Mouse (Mus musculus) neural tube, embryonic 13.5 days (tissue): Measurements from ENCODE around the gene Thumpd2. TPM values are rescaled to one million over a fixed set of nuclear protein-coding genes. Genes with fewer than 3 reads are reported as not detected.

Source experiments
- ATAC-seq: fragments of 200-750 bp; cut with Nextera tagmentation; 2 replicates; pipeline ENCODE4 v1.8.0; 2017; ENCODE audit warnings: low read depth, mild to moderate bottlenecking, moderate TSS enrichment, moderate library complexity
- H3K27ac ChIP-seq: fragments of 300-500 bp; sonication (generic); replicated peaks from 2 replicates; pipeline ENCODE4 v1.5.1; 2015; ENCODE audit warnings: moderate library complexity, mild to moderate bottlenecking, inconsistent platforms
- H3K27me3 ChIP-seq: fragments of 300-500 bp; sonication (generic); 2 replicates; pipeline ENCODE4 v1.6.1; 2015; ENCODE audit warnings: mild to moderate bottlenecking, inconsistent platforms
- H3K36me3 ChIP-seq: fragments of 300-500 bp; sonication (generic); 2 replicates; pipeline ENCODE4 v1.6.1; 2015; ENCODE audit warnings: mild to moderate bottlenecking, inconsistent platforms
- H3K4me1 ChIP-seq: fragments of 300-500 bp; sonication (generic); replicated peaks from 2 replicates; pipeline ENCODE4 v1.6.1; 2015; ENCODE audit warnings: inconsistent platforms
- H3K4me2 ChIP-seq: fragments of 300-500 bp; sonication (generic); 2 replicates; pipeline ENCODE4 v1.6.1; 2015; ENCODE audit warnings: inconsistent platforms, mild to moderate bottlenecking, moderate library complexity
- H3K4me3 ChIP-seq: fragments of 300-500 bp; sonication (generic); 2 replicates; pipeline ENCODE4 v1.5.1; 2015; ENCODE audit warnings: mild to moderate bottlenecking, inconsistent platforms
- H3K9ac ChIP-seq: fragments of 300-500 bp; sonication (generic); 2 replicates; pipeline ENCODE4 v1.6.1; 2015; ENCODE audit warnings: moderate library complexity, mild to moderate bottlenecking, inconsistent platforms
- H3K9me3 ChIP-seq: fragments of 300-500 bp; sonication (generic); 2 replicates; pipeline ENCODE4 v1.6.1; 2016; ENCODE audit warnings: inconsistent platforms
- WGBS: fragments of 180-500 bp; shearing (Covaris S2); methylation state at CpG from one replicate; pipeline ENCODE4 v1.1.7; 2015; 5-methylcytosine and 5-hydroxymethylcytosine counted together
- polyA plus RNA-seq: library from polyadenylated mRNA; unstranded; fragments of >200 nt; fragmentation: Nextera tagmentation; extraction: Ambion mirVana; gene quantifications from 2 replicates; pipeline ENCODE4 v1.2.1, GENCODE M21; 2015

The Thumpd2 gene
- polyA plus RNA-seq, 1 experiment from 2014 or later = 9.6 TPM

- H3K9ac ChIP-seq = no peak overlapping the region
- ATAC-seq = peak; percentile 50; the same call in 1 of the 2 replicates
- peaks cover 4% of the 10 kb centered on the region; the same call in 1 of the 2 replicates for H3K4me1 ChIP-seq
- H3K36me3 ChIP-seq = peaks cover 40% of the 10 kb centered on the region
- no peak overlapping the region for H3K27ac ChIP-seq
- no peaks in the 10 kb centered on the region for H3K9me3 ChIP-seq
- H3K4me2 ChIP-seq = no peak overlapping the region
- WGBS = 74% methylated on average over 6 of the region's 6 CpGs
- H3K4me3 ChIP-seq = no peak overlapping the region
- H3K27me3 ChIP-seq = no peaks in the 10 kb centered on the region
Observed at GRCm38 (mm10) chr17:81027331-81027730, 37.6 kb downstream of the Thumpd2 start.

GRCm38 (mm10) chr17:81017132-81017531 is 47.8 kb downstream of the Thumpd2 start:
- H3K9ac ChIP-seq = no peak overlapping the region
- no peaks in the 10 kb centered on the region for H3K9me3 ChIP-seq
- no peak overlapping the region for H3K27ac ChIP-seq
- ATAC-seq = peak; percentile 34; the same call in 1 of the 2 replicates
- no peak overlapping the region for H3K4me3 ChIP-seq
- no peaks in the 10 kb centered on the region for H3K27me3 ChIP-seq
- H3K4me1 ChIP-seq = peaks cover 12% of the 10 kb centered on the region
- WGBS = 41% methylated on average over 1 of the region's 1 CpGs
- no peak overlapping the region for H3K4me2 ChIP-seq
- no peaks in the 10 kb centered on the region for H3K36me3 ChIP-seq

- H3K36me3 ChIP-seq = no peaks in the 10 kb centered on the region
- H3K27me3 ChIP-seq = no peaks in the 10 kb centered on the region
- no peak for ATAC-seq
- no peak overlapping the region for H3K9ac ChIP-seq
- H3K4me1 ChIP-seq = peaks cover 24% of the 10 kb centered on the region
- no peak overlapping the region for H3K27ac ChIP-seq
- H3K4me3 ChIP-seq = no peak overlapping the region
- WGBS = 55% methylated on average over 4 of the region's 4 CpGs
- no peaks in the 10 kb centered on the region for H3K9me3 ChIP-seq
- no peak overlapping the region for H3K4me2 ChIP-seq
Observed at GRCm38 (mm10) chr17:81015814-81016447, 49.0 kb downstream of the Thumpd2 start.

- Histone ChIP-seq H3K4me2 (no peak overlapping the region), H3K27me3 (no peaks in the 10 kb centered on the region), H3K9ac (no peak overlapping the region), H3K4me3 (no peak overlapping the region), H3K36me3 (no peaks in the 10 kb centered on the region), H3K4me1 (peaks cover 42% of the 10 kb centered on the region), H3K9me3 (no peaks in the 10 kb centered on the region), H3K27ac (peak overlapping the region; percentile 61; the same call in 1 of the 2 replicates)
- WGBS = 67% methylated on average over 18 of the region's 18 CpGs
- ATAC-seq = peak; percentile 60; the same call in 1 of the 2 replicates
Observed at GRCm38 (mm10) chr17:81010844-81011685, 53.8 kb downstream of the Thumpd2 start.

- ATAC-seq = no peak
- no peaks in the 10 kb centered on the region for H3K27me3 ChIP-seq
- no peak overlapping the region for H3K4me2 ChIP-seq
- H3K4me3 ChIP-seq = no peak overlapping the region
- no peaks in the 10 kb centered on the region for H3K36me3 ChIP-seq
- H3K9ac ChIP-seq = no peak overlapping the region
- peak overlapping the region; percentile 61 for H3K27ac ChIP-seq
- peaks cover 50% of the 10 kb centered on the region for H3K4me1 ChIP-seq
- no peaks in the 10 kb centered on the region for H3K9me3 ChIP-seq
- WGBS = 47% methylated on average over 3 of the region's 3 CpGs
Observed at GRCm38 (mm10) chr17:81010199-81010598, 54.7 kb downstream of the Thumpd2 start.

GRCm38 (mm10) chr17:81009112-81009511 is 55.8 kb downstream of the Thumpd2 start:
- Histone ChIP-seq H3K27me3 (no peaks in the 10 kb centered on the region), H3K36me3 (no peaks in the 10 kb centered on the region), H3K4me2 (no peak overlapping the region), H3K4me1 (peaks cover 55% of the 10 kb centered on the region), H3K9me3 (no peaks in the 10 kb centered on the region), H3K27ac (no peak overlapping the region), H3K9ac (no peak overlapping the region), H3K4me3 (no peak overlapping the region)
- WGBS = 80% methylated on average over 10 of the region's 10 CpGs
- no peak for ATAC-seq

- Histone ChIP-seq H3K27ac (peak overlapping the region; percentile 46; the same call in 1 of the 2 replicates), H3K36me3 (no peaks in the 10 kb centered on the region), H3K4me3 (no peak overlapping the region), H3K9ac (no peak overlapping the region), H3K27me3 (no peaks in the 10 kb centered on the region), H3K4me1 (peaks cover 44% of the 10 kb centered on the region), H3K9me3 (no peaks in the 10 kb centered on the region), H3K4me2 (no peak overlapping the region)
- peak; percentile 55; the same call in 1 of the 2 replicates for ATAC-seq
- 32% methylated on average over 8 of the region's 8 CpGs for WGBS
Observed at GRCm38 (mm10) chr17:81005292-81005691, 59.6 kb downstream of the Thumpd2 start.

- Histone ChIP-seq H3K4me2 (no peak overlapping the region), H3K9me3 (no peaks in the 10 kb centered on the region), H3K27me3 (no peaks in the 10 kb centered on the region), H3K4me3 (no peak overlapping the region), H3K9ac (no peak overlapping the region), H3K27ac (peak overlapping the region; percentile 46; the same call in 1 of the 2 replicates), H3K4me1 (peaks cover 35% of the 10 kb centered on the region), H3K36me3 (no peaks in the 10 kb centered on the region)
- 87% methylated on average over 11 of the region's 11 CpGs for WGBS
- ATAC-seq = no peak
Observed at GRCm38 (mm10) chr17:81004454-81004853, 60.4 kb downstream of the Thumpd2 start.

- no peak overlapping the region for H3K27ac ChIP-seq
- no peak for ATAC-seq
Observed at GRCm38 (mm10) chr17:81002130-81002529, 62.8 kb downstream of the Thumpd2 start.

GRCm38 (mm10) chr17:81001647-81002046 is 63.2 kb downstream of the Thumpd2 start:
- Histone ChIP-seq H3K4me1 (peaks cover 35% of the 10 kb centered on the region), H3K27me3 (no peaks in the 10 kb centered on the region), H3K36me3 (peaks cover 2% of the 10 kb centered on the region; the same call in 1 of the 2 replicates), H3K4me3 (no peak overlapping the region), H3K9ac (no peak overlapping the region), H3K9me3 (no peaks in the 10 kb centered on the region), H3K4me2 (no peak overlapping the region), H3K27ac (no peak overlapping the region)
- no peak for ATAC-seq
- WGBS = 73% methylated on average over 4 of the region's 4 CpGs

More at GRCm38 (mm10) chr17:81002130-81002529, 62.8 kb downstream of the Thumpd2 start:
- peaks cover 36% of the 10 kb centered on the region for H3K4me1 ChIP-seq
- no peaks in the 10 kb centered on the region for H3K36me3 ChIP-seq
- H3K9me3 ChIP-seq = no peaks in the 10 kb centered on the region
- no peak overlapping the region for H3K4me2 ChIP-seq
- H3K9ac ChIP-seq = no peak overlapping the region
- 84% methylated on average over 5 of the region's 5 CpGs for WGBS
- H3K27me3 ChIP-seq = no peaks in the 10 kb centered on the region
- no peak overlapping the region for H3K4me3 ChIP-seq

- Histone ChIP-seq H3K4me2 (no peak overlapping the region), H3K4me3 (no peak overlapping the region), H3K36me3 (peaks cover 4% of the 10 kb centered on the region; the same call in 1 of the 2 replicates), H3K9me3 (no peaks in the 10 kb centered on the region), H3K9ac (no peak overlapping the region), H3K4me1 (peaks cover 28% of the 10 kb centered on the region), H3K27ac (0 out of 2 replicates have a peak overlapping the region, but pooled peaks have one; percentile 18), H3K27me3 (no peaks in the 10 kb centered on the region)
- 68% methylated on average over 12 of the region's 12 CpGs for WGBS
- no peak for ATAC-seq
Observed at GRCm38 (mm10) chr17:81001010-81001409, 63.9 kb downstream of the Thumpd2 start.

GRCm38 (mm10) chr17:80998958-80999357 is 65.9 kb downstream of the Thumpd2 start:
- no peak overlapping the region for H3K4me2 ChIP-seq
- H3K9me3 ChIP-seq = no peaks in the 10 kb centered on the region
- no peak overlapping the region for H3K4me3 ChIP-seq
- no peak overlapping the region for H3K9ac ChIP-seq
- H3K36me3 ChIP-seq = peaks cover 4% of the 10 kb centered on the region; the same call in 1 of the 2 replicates
- no peak for ATAC-seq
- peaks cover 19% of the 10 kb centered on the region; the same call in 1 of the 2 replicates for H3K4me1 ChIP-seq
- 46% methylated on average over 6 of the region's 6 CpGs for WGBS
- H3K27me3 ChIP-seq = no peaks in the 10 kb centered on the region
- H3K27ac ChIP-seq = no peak overlapping the region
